Mouse (Mus musculus) effector memory CD4-positive, alpha-beta T cell, adult 7 months (primary cell): ENCODE results near the gene Trappc6b. TPM values are rescaled to one million over a fixed set of nuclear protein-coding genes. Genes with fewer than 3 reads are reported as not detected.

Experiments
- polyA plus RNA-seq: library from polyadenylated mRNA; unstranded; fragments of 100-300 nt; shearing (Covaris generic); gene quantifications from one replicate; pipeline ENCODE4 v1.2.1, GENCODE M21; 2017

Gene Trappc6b
- polyA plus RNA-seq, result 105 TPM

DNA sequence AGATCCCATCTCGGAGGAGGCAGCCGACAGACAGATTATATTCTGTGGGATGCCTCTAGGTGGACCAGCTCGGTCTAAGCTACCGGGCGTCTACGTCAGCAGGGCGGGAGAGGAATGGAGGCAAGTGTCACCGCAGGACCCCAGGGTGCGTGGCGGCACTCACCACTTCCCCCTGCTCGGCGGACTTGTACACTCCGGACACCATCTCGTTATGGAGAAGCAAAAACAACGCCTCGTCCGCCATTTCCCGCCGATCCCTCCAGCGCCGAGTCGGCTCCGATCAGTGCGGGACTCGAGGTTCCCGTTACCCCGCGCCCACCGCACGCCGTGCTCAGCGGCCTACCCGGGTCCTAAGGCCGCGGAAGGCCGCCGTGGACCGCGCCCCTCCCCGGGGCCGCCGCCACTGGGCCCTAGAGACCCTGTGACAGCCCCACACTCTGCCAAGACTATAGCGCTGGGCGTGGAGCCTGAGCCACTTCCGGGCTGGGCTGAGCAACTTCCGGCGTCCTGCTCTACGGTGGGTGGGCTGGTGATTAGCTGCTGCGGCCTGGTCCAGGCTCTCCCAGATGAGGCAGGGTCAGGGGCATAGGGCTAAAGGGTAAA lies at the start of gene Trappc6b:
Gene Trappc6b, minus strand, starts transcription at position 480 of the 603 bp plus-strand sequence.

GRCm38 (mm10) chr12:59095104-59096025 lies 34.1 kb upstream of the Trappc6b start, which contains the start of gene Mia2:
Mia2 (plus strand) TSS chr12:59095799.

GRCm38 (mm10) chr12:59066448-59067077 lies 5.3 kb upstream of the Trappc6b start, which contains the start of gene Pnn:
Pnn (plus strand) TSS chr12:59066884.

DNA sequence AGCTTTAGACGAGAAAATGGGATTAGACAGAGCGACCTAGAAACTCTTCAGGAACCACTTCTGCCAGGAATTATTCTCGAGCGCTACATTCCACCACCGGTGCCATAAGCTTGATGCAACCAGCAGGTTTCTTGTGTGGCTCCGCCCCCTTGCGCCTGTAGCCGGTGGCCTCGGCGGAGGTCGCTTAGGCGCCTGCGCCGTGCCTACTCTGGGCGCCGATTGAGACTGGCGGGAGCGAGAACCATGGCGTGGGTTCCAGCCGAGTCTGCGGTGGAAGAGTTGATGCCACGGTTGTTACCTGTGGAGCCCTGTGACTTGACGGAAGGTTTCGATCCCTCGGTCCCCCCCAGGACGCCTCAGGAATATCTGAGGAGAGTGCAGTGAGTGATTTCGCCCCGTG lies 48.0 kb downstream of the Trappc6b start, which contains the start of gene Gemin2:
Gene Gemin2, plus strand, starts transcription at position 160 of the 400 bp plus-strand sequence.

GRCm38 (mm10) chr12:59011844-59012709 lies 49.2 kb downstream of the Trappc6b start, which contains the start of gene Sec23a:
Sec23a (minus strand) TSS chr12:59012017.

Other genes starting within 250 kb of the Trappc6b start
- gene Sec23a, start 49.5 kb downstream of the Trappc6b start, polyA plus RNA-seq, result 25.8 TPM
- 21.1 TPM for gene Gemin2, start 48.1 kb downstream of the Trappc6b start, polyA plus RNA-seq
- 94.1 TPM for gene Pnn, start 5.4 kb upstream of the Trappc6b start, polyA plus RNA-seq
- 140 TPM for gene Mia2, start 34.3 kb upstream of the Trappc6b start, polyA plus RNA-seq
- 101 TPM for gene Fbxo33, start 158.3 kb upstream of the Trappc6b start, polyA plus RNA-seq